Mouse (Mus musculus) midbrain, embryonic 14.5 days (tissue): ENCODE data around the gene Bsx. TPM values are rescaled to one million over a fixed set of nuclear protein-coding genes. Genes with fewer than 3 reads are reported as not detected.

Experiments
- ATAC-seq: fragments of 200-750 bp; cut with Nextera tagmentation; 2 replicates; pipeline ENCODE4 v1.8.0; 2017; ENCODE audit warnings: moderate number of reproducible peaks, moderate library complexity; ENCODE audit not compliant: low FRiP score, low TSS enrichment
- DNase-seq: peaks from one replicate; pipeline ENCODE4 v3.0.0-alpha.2; 2015
- H3K27ac ChIP-seq: fragments of 300-500 bp; sonication (generic); replicated peaks from 2 replicates; pipeline ENCODE4 v1.5.1; 2014; ENCODE audit warnings: mild to moderate bottlenecking, low read depth, low read length, moderate library complexity
- H3K27me3 ChIP-seq: fragments of 300-500 bp; sonication (generic); 2 replicates; pipeline ENCODE4 v1.6.1; 2014; ENCODE audit warnings: low read length, control low read depth, mixed read lengths; ENCODE audit not compliant: control insufficient read depth, insufficient read depth
- H3K36me3 ChIP-seq: fragments of 300-500 bp; sonication (generic); 2 replicates; pipeline ENCODE4 v1.6.1; 2014; ENCODE audit warnings: low read length, control low read depth; ENCODE audit not compliant: control insufficient read depth, insufficient read depth
- H3K4me1 ChIP-seq: fragments of 300-500 bp; sonication (generic); 2 replicates; pipeline ENCODE4 v1.6.1; 2014; ENCODE audit warnings: mild to moderate bottlenecking, antibody characterized with exemption, low read length, control low read depth; ENCODE audit not compliant: control insufficient read depth, insufficient read depth
- H3K4me2 ChIP-seq: fragments of 300-500 bp; sonication (generic); 2 replicates; pipeline ENCODE4 v1.6.1; 2014; ENCODE audit warnings: mild to moderate bottlenecking, low read length, moderate library complexity
- H3K4me3 ChIP-seq: fragments of 300-500 bp; sonication (generic); replicated peaks from 2 replicates; pipeline ENCODE4 v1.5.1; 2014; ENCODE audit warnings: low read depth, low read length
- H3K9ac ChIP-seq: fragments of 300-500 bp; sonication (generic); replicated peaks from 2 replicates; pipeline ENCODE4 v1.6.1; 2014; ENCODE audit warnings: mild to moderate bottlenecking, low read length, moderate library complexity
- H3K9me3 ChIP-seq: fragments of 300-500 bp; sonication (generic); 2 replicates; pipeline ENCODE4 v1.6.1; 2016; ENCODE audit warnings: low read length, control low read depth, mixed read lengths; ENCODE audit not compliant: control insufficient read depth
- WGBS: fragments of 180-500 bp; shearing (Covaris S2); extraction: QIAGEN DNeasy Blood & Tissue Kit; methylation state at CpG from one replicate; pipeline ENCODE4 v1.1.7; 2014; 5-methylcytosine and 5-hydroxymethylcytosine counted together
- polyA plus RNA-seq: library from polyadenylated mRNA; unstranded; fragments of >200 nt; fragmentation: Nextera tagmentation; extraction: Ambion mirVana; gene quantifications from 2 replicates; pipeline ENCODE4 v1.2.1, GENCODE M21; 2014

Bsx gene
- polyA plus RNA-seq, 1 experiment from 2014 or later = 0.09 TPM

DNA sequence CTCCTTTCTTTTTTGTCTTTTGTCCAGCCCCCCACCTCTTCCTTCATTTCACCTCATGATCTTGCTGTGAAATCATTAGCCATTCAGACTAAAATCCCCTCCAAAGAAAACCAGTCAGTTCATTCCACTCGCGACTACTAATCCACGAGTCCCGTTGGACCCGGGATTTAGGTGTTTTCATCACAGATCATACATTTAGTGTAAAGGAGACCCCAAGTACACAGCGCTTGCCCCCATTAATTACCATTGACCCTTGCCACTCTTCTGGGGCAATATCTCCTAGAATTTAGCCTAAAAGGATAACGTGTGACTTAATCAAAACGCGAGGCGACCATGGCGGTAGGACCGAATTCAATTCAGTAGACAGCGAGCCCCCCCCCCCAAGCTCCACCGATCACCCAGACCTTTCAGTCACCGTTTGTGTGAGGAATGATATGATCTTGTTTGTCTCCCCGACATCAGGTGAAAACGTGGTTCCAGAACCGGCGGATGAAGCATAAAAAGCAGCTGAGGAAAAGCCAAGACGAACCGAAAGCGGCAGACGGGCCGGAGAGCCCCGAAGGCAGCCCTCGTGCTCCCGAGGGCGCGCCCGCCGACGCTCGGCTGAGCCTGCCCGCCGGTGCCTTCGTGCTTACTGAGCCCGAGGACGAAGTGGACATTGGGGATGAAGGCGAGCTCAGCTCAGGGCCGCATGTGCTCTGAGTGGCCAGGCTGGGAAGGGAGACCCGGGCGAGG, 3.4 kb downstream of the Bsx start:
- 1% methylated on average over 42 of the region's 42 CpGs for WGBS
- Histone ChIP-seq H3K4me3 (peak overlapping the region; percentile 14; the same call in 1 of the 2 replicates), H3K36me3 (no peaks in the 10 kb centered on the region), H3K9me3 (no peaks in the 10 kb centered on the region), H3K4me1 (0 out of 2 replicates have a peak, but pooled peaks cover 4% of the 10 kb centered on the region), H3K9ac (no peak overlapping the region), H3K4me2 (0 out of 2 replicates have a peak overlapping the region, but pooled peaks have one; percentile 10), H3K27ac (no peak overlapping the region), H3K27me3 (peaks cover 94% of the 10 kb centered on the region)
- ATAC-seq (no peak), DNase-seq (peak; percentile 57)

DNA sequence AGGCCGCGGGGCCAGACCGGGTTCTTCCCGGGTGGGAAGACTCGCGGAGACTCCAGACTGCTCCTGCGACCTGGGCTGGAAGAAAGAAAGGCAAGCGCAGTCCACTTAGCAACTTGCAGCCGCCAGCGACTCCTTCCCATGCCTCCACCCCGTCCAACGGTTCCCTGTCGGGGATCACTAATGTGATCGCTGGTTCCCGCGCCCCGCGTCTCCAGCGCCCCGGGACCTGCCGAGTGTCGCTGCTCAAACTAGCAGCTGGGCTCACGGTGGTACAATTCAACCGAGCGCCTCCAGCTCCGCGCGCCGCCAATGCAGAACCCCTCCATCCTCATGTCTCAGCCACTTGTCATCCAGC, 3.9 kb downstream of the Bsx start:
- Histone ChIP-seq H3K36me3 (no peaks in the 10 kb centered on the region), H3K27me3 (peaks cover 94% of the 10 kb centered on the region), H3K4me1 (0 out of 2 replicates have a peak, but pooled peaks cover 4% of the 10 kb centered on the region), H3K27ac (no peak overlapping the region), H3K4me2 (0 out of 2 replicates have a peak overlapping the region, but pooled peaks have one; percentile 10), H3K4me3 (peak overlapping the region; percentile 14; the same call in 1 of the 2 replicates), H3K9ac (no peak overlapping the region), H3K9me3 (no peaks in the 10 kb centered on the region)
- DNase-seq (peak; percentile 57), ATAC-seq (no peak)
- WGBS = under 1% methylated on average over 29 of the region's 29 CpGs

DNA sequence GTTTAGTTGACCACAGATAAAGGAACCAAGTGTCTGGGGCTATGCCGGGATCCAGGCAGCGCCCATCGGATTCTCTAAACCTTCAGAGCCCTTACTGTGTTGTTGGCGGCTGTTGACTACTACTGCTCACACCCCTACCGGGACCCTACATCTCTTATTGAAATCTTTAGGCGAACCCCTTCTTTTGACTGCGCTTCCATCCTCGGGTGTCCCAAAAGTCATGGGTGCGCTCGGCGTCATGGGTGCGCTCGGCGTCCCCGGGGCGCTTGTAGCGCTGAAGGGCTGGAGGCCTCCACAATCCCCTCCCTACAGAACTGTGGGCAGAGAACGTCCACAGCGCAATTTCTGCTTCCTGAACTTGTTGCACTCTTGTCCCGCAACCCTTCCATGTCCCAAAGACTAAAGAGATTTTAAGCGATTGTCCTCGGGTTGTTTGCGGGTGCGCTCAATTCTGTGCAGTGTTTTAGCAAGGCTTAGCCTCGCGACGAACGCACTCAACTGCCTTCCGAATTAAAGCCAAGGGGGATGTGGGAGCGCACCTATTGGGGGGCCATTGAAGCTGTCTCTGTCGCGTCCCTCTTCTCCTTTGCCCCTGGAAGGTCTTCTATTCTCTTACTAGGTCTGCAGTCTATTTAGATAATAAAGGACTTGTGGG, 4.5 kb downstream of the Bsx start:
- 0 out of 2 replicates have a peak overlapping the region, but pooled peaks have one; percentile 14 for H3K4me3 ChIP-seq
- H3K27me3 ChIP-seq = peaks cover 93% of the 10 kb centered on the region
- H3K9ac ChIP-seq = no peak overlapping the region
- 0 out of 2 replicates have a peak, but pooled peaks cover 4% of the 10 kb centered on the region for H3K4me1 ChIP-seq
- 0 out of 2 replicates have a peak overlapping the region, but pooled peaks have one; percentile 3 for H3K4me2 ChIP-seq
- DNase-seq (peak; percentile 49), ATAC-seq (no peak)
- under 1% methylated on average over 32 of the region's 32 CpGs for WGBS
- H3K9me3 ChIP-seq = no peaks in the 10 kb centered on the region
- no peak overlapping the region for H3K27ac ChIP-seq
- H3K36me3 ChIP-seq = no peaks in the 10 kb centered on the region

DNA sequence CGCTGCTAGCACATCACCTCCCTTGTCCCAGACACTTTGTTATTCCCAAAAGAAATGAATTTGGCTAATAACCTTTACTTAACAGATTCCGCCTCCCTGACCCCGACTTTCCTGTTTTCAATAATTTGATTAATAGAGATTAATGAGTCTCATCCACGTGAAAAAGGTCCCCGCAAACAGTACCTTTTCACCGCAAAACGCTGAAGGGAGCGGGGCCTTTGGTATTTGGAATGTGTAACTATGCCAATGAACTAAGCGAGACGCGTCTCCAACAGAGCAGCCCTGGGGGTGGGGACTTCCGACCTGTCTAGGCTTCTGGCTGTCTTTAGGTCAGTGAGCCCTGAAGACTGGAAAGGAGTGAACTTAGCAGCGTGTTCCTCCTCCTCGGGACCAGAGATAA, 5.1 kb downstream of the Bsx start:
- DNase-seq (peak; percentile 49), ATAC-seq (no peak)
- WGBS = 1% methylated on average over 14 of the region's 14 CpGs
- Histone ChIP-seq H3K4me2 (no peak overlapping the region), H3K4me3 (no peak overlapping the region), H3K4me1 (0 out of 2 replicates have a peak, but pooled peaks cover 4% of the 10 kb centered on the region), H3K27ac (no peak overlapping the region), H3K36me3 (no peaks in the 10 kb centered on the region), H3K9me3 (no peaks in the 10 kb centered on the region), H3K9ac (no peak overlapping the region), H3K27me3 (peaks cover 89% of the 10 kb centered on the region)

DNA sequence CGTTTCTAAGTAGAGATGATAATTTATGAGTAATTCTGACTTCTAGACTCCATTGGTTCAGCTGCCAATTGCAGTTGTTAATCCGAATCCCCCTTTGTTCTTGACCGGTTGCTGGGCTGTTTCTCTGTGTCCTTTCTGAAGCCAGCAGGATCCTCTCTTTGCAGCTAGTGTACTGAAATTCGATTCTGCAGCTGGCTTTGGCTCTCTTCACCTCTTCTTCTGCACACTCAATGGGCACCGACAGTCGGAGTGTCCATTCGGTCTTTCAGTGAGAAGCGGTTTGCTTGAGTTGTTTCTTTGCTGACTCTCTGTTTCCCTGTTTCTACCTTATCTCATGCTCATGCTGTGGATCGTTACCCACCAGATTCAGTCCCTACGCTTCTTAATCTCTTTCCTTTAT, 11.7 kb downstream of the Bsx start:
- peak; percentile 38 for DNase-seq
- H3K27me3 ChIP-seq = peaks cover 56% of the 10 kb centered on the region

DNA sequence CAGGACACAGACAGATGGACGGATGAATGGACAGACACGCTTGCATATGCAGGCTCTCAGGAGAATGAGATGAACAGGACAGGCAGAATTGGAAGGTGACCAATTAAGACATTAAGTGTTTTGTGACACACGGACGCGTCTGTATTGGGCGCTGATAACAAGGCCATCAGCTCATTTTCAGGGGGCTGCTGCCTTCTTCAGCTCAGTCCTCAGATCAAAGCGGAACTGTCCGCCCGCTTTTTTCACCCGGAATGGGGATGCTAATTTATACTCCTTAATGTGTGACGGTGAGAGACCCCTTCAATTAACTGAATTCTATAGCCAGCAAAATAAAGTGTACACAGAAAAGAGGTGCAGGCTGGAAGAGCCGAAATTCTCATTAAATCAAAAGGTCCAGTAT, 15.5 kb downstream of the Bsx start:
- H3K27me3 ChIP-seq = peaks cover 28% of the 10 kb centered on the region
- DNase-seq = peak; percentile 35
- H3K9me3 ChIP-seq = no peaks in the 10 kb centered on the region
- H3K4me1 ChIP-seq = peaks cover 9% of the 10 kb centered on the region
- no peak overlapping the region for H3K4me2 ChIP-seq
- H3K27ac ChIP-seq = no peak overlapping the region
- ATAC-seq = no peak
- 14% methylated on average over 12 of the region's 12 CpGs for WGBS
- no peak overlapping the region for H3K9ac ChIP-seq
- H3K36me3 ChIP-seq = no peaks in the 10 kb centered on the region
- H3K4me3 ChIP-seq = no peak overlapping the region

More for the DNA sequence above, 11.7 kb downstream of the Bsx start:
- WGBS = 5% methylated on average over 10 of the region's 10 CpGs
- H3K9ac ChIP-seq = no peak overlapping the region
- H3K4me2 ChIP-seq = peak overlapping the region; percentile 39
- ATAC-seq = no peak
- no peaks in the 10 kb centered on the region for H3K36me3 ChIP-seq
- H3K4me1 ChIP-seq = peaks cover 9% of the 10 kb centered on the region
- no peaks in the 10 kb centered on the region for H3K9me3 ChIP-seq
- H3K4me3 ChIP-seq = no peak overlapping the region; the same call in 1 of the 2 replicates
- H3K27ac ChIP-seq = no peak overlapping the region

DNA sequence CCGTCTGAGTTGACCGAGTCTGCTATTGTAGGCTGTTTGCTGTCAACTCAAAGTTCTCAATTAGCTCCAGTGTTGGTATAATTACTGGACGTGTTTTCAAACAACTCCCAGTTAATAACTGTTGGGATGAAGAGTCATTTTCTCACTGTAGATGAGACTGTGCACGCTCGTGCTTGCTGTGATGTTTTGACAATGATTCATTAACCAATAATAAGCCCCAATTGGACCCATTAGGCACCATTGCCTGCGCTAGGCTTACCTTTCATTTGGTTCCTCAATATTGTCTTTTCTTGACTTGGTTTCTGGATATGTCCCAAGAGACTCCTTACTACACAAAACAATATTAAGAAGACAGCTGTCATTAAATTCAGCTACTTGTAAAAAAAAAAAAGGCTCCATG, 18.5 kb downstream of the Bsx start:
- H3K9me3 ChIP-seq = no peaks in the 10 kb centered on the region
- no peak overlapping the region for H3K4me2 ChIP-seq
- no peak for ATAC-seq
- WGBS = 82% methylated on average over 6 of the region's 6 CpGs
- no peak overlapping the region for H3K4me3 ChIP-seq
- no peak overlapping the region for H3K9ac ChIP-seq
- no peaks in the 10 kb centered on the region for H3K4me1 ChIP-seq
- DNase-seq = no peak
- no peak overlapping the region for H3K27ac ChIP-seq
- peaks cover 8% of the 10 kb centered on the region; the same call in 1 of the 2 replicates for H3K27me3 ChIP-seq
- no peaks in the 10 kb centered on the region for H3K36me3 ChIP-seq

DNA sequence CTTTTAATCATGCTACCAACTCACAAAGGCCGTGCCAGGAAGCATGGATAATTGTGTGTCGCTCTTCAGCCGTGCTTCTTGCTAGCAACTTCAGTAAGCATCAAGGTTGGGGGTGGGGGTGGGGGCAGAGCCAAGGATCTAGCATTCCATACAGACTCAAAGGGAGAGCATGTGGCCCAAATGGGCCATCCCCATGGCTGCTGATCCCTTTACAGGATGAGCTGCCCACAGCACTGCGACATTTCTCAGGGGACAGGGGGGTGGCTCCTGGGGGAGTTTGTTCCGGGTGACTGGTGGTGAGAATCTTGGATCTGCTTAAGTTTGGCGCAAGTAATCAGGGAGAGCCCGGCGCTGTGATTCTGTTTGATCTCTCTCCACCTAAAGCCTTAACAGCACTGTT, 33.5 kb downstream of the Bsx start:
- 6% methylated on average over 8 of the region's 8 CpGs for WGBS
- Histone ChIP-seq H3K27me3 (peaks cover 9% of the 10 kb centered on the region; the same call in 1 of the 2 replicates), H3K4me3 (no peak overlapping the region), H3K9me3 (no peaks in the 10 kb centered on the region), H3K4me2 (no peak overlapping the region), H3K4me1 (peaks cover 4% of the 10 kb centered on the region; the same call in 1 of the 2 replicates), H3K36me3 (no peaks in the 10 kb centered on the region), H3K27ac (no peak overlapping the region), H3K9ac (no peak overlapping the region)
- ATAC-seq = no peak
- DNase-seq = peak; percentile 26
